Mouse (Mus musculus) adipose tissue, adult 10 weeks (tissue): Measurements from ENCODE around the gene Tec. TPM values are rescaled to one million over a fixed set of nuclear protein-coding genes. Genes with fewer than 3 reads are reported as not detected.

Source experiments
- polyA plus RNA-seq: library from polyadenylated mRNA; stranded (reverse); fragments of 350-450 nt; fragmentation: Illumina TruSeq; extraction: RNeasy Lipid Tissue Mini Kit (QIAGEN cat#74804); gene quantifications from one replicate; pipeline ENCODE4 v1.2.3, GENCODE M21; 2014; ENCODE audit warnings: low read depth, low replicate concordance

Gene Tec
- 8.1 TPM for polyA plus RNA-seq

DNA sequence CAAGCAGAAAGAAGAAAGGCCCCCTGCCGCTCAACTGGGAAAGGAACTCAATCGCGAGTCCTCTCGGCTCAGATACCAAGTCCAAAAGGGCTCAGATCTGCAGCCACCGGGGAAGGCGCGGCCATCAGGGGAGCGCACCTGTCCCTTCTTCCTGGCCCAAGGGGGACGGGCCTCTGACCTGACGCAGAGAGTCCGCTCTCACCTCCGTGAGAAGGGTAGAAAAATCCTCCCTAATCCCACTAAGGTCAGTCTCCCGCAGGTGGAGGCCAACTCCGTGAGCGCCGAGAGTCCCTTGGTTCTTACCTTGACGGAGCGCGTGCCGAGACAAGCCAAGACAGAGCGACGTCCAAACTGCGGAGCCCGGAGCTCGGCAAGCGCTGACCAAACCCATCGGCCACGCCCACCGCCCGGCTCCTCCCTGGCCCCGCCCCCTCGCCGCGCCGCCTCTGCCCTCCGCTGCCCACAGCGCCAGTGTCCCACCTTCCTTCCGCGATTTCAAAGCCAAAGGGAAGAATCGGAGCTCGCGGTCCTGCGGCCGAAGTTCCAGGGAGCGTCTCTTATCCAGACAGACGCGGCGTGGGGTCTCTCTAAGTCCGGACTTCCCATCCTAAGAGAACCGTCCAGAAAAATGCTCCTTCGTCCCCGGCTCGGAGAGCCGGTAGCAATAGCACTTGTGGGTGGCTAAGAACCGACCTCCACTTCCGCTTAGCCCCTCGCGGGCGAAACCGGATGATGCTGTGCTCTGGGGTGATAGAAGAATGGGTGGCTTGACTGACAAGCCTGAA, at the start of gene Tec:
Gene Tec, minus strand, starts transcription at position 393 of the 785 bp plus-strand sequence.

DNA sequence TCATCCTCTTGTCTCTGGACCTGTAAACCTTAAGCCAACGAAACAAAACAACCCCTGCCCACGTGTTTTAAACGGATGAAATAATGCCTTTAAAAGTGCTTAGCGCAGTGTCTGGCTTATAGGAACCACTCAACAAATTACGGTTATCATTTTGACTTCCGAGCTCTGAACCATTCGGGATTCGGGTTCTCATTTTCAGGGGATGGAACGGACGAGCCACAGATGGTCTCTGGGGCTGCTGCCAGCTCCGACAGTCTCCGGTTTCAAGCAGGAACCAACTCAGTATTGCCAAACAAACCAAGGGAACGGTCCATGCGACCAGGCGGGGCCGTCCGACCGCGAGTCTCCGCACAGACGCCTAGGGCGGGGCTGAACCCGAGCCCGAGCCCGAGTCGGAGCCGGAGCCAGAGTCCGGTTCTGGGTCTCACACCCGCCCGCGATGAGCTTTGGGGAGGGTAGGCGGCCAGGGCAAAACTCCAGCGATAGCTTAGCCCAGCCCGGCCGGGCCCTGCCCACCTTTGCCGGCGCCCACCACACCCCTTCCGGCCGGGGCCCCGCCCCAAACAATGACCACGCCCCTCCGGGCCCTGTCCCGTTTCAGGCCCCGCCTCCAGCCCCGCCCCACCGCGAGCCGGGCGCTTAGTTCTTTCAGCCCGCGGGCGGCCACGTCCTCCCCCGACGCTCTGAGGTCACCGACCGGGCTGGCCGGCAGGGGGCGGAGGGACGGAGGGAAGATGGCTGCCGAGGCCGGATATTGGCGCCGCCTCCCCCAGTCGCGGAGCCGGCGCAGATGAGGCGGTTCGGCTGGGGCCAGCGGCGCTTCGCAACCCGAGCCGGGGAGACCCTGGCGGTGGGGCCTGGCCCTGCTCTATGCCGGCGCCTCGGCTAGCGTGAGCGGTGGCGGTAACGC, 45.6 kb upstream of the Tec start, which contains the start of gene Slain2:
Gene Slain2, plus strand, starts transcription at position 657 of the 910 bp plus-strand sequence.

GRCm38 (mm10) chr5:72752585-72752984, 115.7 kb downstream of the Tec start, which contains the start of gene Txk:
Txk (minus strand) TSS chr5:72752777.

Other genes with a start within 250 kb of the Tec start
- gene Cnga1, start 224.2 kb downstream of the Tec start, polyA plus RNA-seq, result not detected
- 1.4 TPM for gene Nipal1, start 220.7 kb downstream of the Tec start, polyA plus RNA-seq
- gene Txk, start 115.7 kb downstream of the Tec start, polyA plus RNA-seq, result 0.52 TPM
- 27.7 TPM for gene Slain2, start 45.8 kb upstream of the Tec start, polyA plus RNA-seq
- not detected for gene Gm10135, start 106.2 kb upstream of the Tec start, polyA plus RNA-seq
- gene Slc10a4, start 138.4 kb upstream of the Tec start, polyA plus RNA-seq, result not detected